Mouse (Mus musculus): ENCODE data around the gene Glul. TPM values are rescaled to one million over a fixed set of nuclear protein-coding genes. Genes with fewer than 3 reads are reported as not detected.

Glul gene
- total RNA-seq, 4 experiments from 2014 or later = 505 to 758 (median 680) TPM

GRCm38 (mm10) chr1:153909213-153909962 lies 9.6 kb downstream of the Glul start:
- DNase-seq (ENCODE audit: low spot score) = no peak

DNA sequence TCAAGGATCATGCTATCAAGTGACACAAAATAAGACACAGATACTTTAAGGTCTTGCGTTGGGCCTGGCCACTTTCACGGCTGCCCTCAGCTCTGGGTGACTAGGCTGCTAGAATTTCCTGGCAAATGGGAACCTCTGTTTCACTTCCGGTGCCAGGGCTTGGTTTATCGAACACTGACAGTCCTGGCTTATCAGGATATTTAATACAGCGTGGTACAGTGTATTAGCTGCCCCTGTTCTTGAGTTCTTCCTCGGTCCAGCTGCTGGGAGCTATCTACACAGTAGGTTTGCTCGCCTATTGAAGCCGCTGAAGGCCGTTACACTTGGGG lies 10.2 kb downstream of the Glul start:
- no peak for DNase-seq (ENCODE audit: low spot score)

DNA sequence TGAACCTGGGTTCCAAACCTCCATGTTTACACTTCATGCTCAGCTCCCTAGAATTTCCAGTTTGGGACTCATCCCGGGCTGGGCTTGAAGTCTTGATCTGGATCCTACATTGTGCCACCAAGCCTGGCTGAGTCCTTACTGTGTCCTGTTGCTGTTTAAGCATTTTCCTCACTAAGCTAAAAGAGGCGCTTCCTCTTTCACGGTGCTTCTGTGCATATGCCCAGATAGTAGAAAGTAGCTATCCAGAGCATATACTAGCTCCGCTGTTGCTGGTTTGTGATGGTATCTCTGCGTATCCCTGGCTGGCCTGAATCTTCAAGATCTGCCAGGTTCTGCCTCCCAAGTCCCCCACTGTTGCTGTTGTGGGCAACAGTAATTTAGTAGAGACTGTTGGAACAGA lies 10.7 kb downstream of the Glul start:
- no peak for DNase-seq (ENCODE audit: low spot score)

- no peak for DNase-seq (ENCODE audit: low spot score)
Measured at GRCm38 (mm10) chr1:153911276-153911795, 11.6 kb downstream of the Glul start.

- DNase-seq (ENCODE audit: low spot score) = no peak
Measured at GRCm38 (mm10) chr1:153913869-153914268, 14.1 kb downstream of the Glul start.

DNA sequence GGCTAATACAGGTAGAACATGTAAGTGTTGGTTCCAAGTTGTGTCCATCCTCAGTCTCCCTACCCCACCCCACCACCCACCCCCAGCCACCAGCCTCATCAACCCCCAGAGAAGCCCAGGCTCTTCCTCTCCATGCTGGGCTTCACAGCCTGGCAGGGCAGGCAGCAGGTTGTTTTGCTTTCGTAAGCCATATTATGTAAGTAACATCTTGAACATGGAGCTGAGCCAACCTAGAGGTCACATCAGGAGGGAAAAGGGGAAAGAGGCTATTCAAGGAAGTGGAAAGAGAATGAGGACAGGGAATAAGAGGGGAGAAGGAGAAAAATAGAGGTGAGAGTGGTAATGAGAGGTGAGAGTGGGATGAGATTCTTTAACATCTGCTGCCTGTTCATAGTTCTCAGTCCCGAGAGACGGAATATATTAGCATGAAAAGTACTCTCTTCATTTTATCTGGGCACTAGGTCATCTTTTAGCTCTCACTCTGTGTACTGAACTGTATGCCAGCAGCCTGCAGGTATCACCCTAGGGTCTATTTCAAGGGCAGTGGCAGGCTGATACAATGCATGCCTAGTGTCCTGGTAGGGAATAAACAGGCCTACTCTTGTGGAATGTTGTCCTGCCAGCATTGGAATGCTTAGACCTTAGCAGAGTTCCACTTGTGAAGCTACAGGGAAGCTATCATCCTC lies 18.9 kb downstream of the Glul start:
- no peak for DNase-seq (ENCODE audit: low spot score)

- DNase-seq (ENCODE audit: low spot score) = no peak
Measured at GRCm38 (mm10) chr1:153921642-153922041, 21.9 kb downstream of the Glul start.

DNA sequence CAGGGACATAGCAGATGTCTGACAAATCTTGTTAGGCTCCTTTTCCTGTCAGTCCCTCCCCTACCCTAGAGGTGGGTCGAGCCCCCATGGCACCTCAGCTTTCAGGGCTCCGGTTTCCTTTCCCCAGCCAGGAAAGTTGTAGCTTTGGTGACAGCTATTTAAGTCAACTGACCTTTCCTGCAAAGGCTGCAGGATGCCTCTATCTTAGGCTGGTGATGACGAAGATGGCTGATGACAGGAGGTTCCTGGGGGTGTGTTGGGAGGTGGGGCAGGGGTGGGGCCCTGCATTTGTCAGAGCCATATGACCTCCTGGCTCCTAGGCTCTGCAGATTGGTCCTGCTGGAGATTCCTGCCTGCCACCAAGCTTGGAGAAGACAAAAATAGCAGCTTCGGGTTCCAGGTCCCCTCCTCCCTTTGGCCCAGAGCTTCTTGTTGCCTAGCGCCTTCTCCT lies 22.9 kb downstream of the Glul start:
- peak; percentile 69 for DNase-seq (ENCODE audit: low spot score)

- DNase-seq (ENCODE audit: low spot score) = no peak
Measured at GRCm38 (mm10) chr1:153924395-153925385, 24.9 kb downstream of the Glul start.

DNA sequence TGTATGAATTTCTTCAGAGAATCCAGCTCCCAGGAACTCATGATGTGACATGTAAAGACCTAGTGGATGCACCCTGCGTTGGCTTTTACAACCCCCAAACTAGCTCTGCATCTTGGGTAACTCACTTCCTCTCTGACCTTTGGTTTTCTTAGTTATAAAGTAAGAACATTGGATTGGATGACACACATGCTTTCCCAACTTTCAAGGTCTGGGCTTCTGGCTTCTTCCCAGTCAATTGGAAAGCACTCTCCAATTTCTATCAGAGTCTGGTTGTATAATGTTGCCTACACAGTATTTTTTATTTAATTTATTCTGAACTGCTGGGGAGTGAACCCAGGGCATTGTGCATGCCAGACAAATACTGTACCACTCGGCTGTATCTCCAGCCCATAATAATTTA lies 30.7 kb downstream of the Glul start:
- DNase-seq (ENCODE audit: low spot score) = no peak

- no peak for DNase-seq (ENCODE audit: low spot score)
Measured at GRCm38 (mm10) chr1:153933772-153934171, 34.0 kb downstream of the Glul start.

- no peak for DNase-seq (ENCODE audit: low spot score)
Measured at GRCm38 (mm10) chr1:153935844-153936380, 36.2 kb downstream of the Glul start.

DNA sequence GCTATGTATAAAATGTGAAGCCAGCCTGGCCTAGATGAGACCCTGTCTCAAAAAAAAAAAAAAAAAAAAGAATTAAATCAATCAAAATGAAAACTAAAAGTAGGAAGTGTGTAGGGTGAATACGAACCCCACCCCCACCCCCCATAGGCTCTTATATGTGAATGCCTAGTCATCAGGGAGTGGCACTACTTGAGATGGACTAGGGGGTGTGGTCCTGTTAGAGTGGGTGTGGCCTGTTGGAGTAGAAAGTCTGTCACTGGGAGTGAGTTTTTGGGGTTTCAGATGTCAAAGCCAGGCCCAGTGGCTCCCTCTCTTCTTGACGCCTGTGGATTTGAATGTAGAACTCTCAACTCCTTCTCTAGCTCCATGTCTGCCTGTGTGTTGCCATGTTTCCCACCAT lies 37.3 kb downstream of the Glul start:
- no peak for DNase-seq (ENCODE audit: low spot score)

DNA sequence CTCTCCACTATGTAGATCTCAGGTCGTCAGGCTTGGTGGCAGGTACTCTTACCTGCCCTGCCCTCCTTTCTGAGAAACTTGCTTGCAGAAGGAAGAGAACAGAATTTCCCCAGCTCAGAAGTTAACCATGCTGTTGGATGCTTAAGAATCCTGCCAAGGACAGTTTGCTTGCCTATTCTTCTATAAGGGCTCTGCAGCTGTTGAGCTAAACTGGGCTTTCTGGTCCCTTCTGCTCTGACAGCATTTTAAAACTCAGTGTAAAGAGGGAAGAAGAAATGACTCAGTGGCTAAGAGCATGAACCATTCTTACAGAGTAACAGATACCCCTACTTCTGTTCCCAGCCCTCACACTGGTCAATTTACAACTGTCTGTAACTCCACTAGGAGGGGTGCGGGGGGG lies 41.2 kb downstream of the Glul start:
- DNase-seq (ENCODE audit: low spot score) = no peak

GRCm38 (mm10) chr1:153945181-153945580 lies 45.4 kb downstream of the Glul start:
- peak; percentile 24 for DNase-seq (ENCODE audit: low spot score)

DNA sequence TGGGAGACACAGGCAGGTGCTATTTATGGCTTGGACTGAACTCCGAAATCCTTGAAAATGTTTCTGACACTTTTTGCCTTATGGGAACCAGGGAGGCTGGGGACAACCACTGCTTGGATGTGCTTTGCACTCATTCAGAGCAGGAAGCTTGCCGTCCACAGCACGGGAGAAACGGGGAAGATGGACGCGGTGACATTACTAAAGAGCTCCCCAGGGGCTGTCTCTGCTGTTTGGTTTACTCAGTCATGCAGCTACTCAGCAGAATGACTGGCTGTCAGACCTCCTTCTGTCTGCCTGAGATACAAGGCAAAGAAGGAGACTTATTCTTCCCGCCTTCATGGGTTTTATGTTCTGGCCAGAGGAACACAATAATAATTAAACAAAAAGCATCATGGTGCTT lies 47.2 kb downstream of the Glul start:
- no peak for DNase-seq (ENCODE audit: low spot score)

- no peak for DNase-seq (ENCODE audit: low spot score)
Measured at GRCm38 (mm10) chr1:153947837-153948236, 48.1 kb downstream of the Glul start.

DNA sequence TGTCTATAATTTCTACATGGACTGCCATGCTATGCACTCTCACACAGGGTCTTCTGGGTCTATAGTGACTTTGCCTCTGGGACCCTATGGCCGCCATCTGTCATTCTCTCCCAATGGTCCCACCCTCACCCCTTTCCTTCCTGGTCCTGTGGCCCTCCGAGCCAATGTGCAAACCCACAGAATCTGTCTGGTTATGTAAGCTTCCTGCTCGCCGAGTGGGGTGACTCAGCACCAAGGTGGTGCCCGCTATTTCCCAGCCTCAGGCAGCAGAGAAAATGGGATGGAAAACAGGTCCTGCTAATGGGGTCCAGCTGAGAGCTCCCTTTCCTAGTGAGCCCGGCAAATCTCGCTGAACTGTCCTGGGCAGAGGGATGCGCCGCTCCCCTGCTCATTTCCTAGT lies 53.5 kb downstream of the Glul start:
- DNase-seq (ENCODE audit: low spot score) = no peak

GRCm38 (mm10) chr1:153953797-153954196 lies 54.1 kb downstream of the Glul start:
- no peak for DNase-seq (ENCODE audit: low spot score)

- no peak for DNase-seq (ENCODE audit: low spot score)
Measured at GRCm38 (mm10) chr1:153957850-153958249, 58.1 kb downstream of the Glul start.

Measured in heart, adult 8-10 months (tissue).